Mouse (Mus musculus) large intestine, adult 2 months (tissue): ENCODE measurements around the gene Kif20b. TPM values are rescaled to one million over a fixed set of nuclear protein-coding genes. Genes with fewer than 3 reads are reported as not detected.

ENCODE experiments used
- DNase-seq: peaks from one replicate; pipeline ENCODE4 v3.0.0-alpha.2; 2012; ENCODE audit warnings: low read depth, low spot score
- WGBS: fragments of 180-500 bp; shearing (Covaris S2); methylation state at CpG from one replicate; pipeline ENCODE4 v1.1.7; 2018; 5-methylcytosine and 5-hydroxymethylcytosine counted together
- polyA plus RNA-seq: library from polyadenylated mRNA; depleted of rRNA; stranded (reverse); fragments of >200 nt; gene quantifications from 2 replicates; pipeline ENCODE4 v1.2.3, GENCODE M21; 2012; rRNA removed

Gene Kif20b
- polyA plus RNA-seq, result 0.50 and 1.1 TPM in 2 replicates

DNA sequence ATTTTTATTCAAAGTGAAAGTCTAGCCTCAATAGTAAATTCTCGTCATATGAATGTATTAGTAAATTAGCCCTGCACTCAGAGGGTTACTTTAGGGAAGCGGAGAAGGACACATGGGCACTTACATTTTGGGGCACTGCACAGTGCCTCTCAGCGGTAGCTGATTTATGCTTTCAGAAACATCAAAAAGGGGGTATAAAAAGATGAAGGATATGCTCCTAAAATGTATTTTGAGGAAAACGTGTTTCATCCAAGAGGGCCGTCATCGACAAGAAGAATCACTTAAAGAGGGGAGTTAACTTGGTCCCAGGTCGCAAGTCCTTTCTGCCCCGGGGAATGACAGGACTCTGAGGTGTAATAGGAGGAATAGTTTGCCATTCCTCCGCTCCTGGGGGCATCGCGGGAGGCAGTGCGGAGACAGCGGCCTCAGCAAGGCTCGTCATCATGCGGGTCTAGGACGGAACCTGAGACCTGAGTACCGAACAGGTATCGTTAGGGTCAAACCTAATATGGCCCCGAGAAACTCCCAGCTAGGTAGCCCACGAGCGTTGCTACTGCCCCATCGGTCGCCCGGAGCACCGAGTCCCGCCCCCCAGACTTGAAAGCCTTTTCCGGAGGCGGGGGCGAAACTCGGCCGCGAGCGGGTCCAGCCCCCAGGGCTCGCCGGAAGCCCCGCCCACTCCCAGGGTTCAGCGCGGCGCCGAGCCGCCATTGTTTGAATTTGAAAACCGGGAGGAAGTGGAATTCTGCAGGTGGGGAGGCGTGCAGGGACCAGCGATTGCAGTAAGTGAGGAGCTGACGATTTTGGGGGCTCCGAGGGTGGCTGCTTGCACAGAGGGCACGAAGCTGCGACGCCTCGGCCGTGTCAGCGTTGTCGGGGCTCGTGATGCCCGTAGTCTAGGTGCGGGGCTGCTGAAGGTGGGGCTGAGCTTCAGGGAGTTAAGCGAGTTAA lies at the start of gene Kif20b:
TSS of gene Kif20b (plus strand) at position 710 of the 951 bp plus-strand sequence.
- WGBS, result under 1% methylated on average over 57 of the region's 57 CpGs
- peak; percentile 65 for DNase-seq

DNA sequence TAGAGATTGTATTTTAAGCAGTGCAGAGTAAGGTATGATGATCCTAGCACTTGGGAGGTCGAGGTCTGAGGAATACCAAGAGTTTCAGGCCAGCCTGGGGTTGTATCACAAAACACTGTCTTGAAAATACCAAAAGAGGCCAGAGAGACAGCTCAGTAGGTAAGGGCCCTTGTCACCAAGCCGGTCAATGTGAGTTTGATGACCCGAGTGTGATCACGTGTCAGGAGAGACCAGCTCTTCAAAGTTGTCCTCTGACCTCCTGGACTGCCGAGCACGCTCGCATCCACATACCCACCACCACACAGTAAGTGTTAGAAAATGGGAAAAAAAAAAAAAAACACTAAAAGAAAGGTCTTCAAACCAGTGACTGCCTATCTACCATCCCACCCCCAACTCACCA lies 45.5 kb upstream of the Kif20b start:
- WGBS, result 87% methylated on average over 7 of the region's 7 CpGs
- DNase-seq, result no peak

DNA sequence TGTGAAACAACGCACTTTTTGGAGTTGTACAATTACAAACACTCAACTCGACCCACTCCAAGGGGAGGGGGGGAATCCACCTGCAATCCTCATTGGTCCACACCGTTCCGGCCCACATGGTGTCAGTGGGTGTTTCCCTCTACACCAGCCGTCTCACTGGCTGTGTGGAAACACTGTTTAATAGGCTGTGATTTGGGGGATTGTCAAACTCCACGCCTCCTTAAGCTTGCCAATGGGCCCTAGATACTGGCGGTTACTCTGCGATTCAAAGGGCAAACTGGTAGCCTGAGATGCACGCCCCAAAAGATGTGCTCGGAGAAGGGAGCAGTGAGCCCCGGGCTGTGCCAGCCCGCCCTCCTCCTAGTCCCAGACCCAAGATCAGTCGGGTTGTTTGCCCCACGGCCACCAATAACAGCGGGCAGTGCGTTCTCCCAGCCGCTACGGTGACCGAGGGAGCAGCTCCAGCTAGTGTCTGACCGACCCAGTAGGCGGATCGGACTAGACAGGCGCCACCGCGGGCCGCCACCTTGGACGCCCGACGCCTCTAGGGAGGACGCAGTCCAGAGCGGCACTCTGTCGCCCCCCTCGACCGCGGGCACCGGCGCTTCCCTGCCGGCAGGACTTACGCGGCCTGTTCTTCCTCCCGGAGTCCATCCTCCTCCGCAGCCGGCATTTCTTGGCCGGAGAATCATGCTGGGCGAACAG lies 44.1 kb upstream of the Kif20b start:
- DNase-seq, result peak; percentile 93
- under 1% methylated on average over 44 of the region's 45 CpGs for WGBS

DNA sequence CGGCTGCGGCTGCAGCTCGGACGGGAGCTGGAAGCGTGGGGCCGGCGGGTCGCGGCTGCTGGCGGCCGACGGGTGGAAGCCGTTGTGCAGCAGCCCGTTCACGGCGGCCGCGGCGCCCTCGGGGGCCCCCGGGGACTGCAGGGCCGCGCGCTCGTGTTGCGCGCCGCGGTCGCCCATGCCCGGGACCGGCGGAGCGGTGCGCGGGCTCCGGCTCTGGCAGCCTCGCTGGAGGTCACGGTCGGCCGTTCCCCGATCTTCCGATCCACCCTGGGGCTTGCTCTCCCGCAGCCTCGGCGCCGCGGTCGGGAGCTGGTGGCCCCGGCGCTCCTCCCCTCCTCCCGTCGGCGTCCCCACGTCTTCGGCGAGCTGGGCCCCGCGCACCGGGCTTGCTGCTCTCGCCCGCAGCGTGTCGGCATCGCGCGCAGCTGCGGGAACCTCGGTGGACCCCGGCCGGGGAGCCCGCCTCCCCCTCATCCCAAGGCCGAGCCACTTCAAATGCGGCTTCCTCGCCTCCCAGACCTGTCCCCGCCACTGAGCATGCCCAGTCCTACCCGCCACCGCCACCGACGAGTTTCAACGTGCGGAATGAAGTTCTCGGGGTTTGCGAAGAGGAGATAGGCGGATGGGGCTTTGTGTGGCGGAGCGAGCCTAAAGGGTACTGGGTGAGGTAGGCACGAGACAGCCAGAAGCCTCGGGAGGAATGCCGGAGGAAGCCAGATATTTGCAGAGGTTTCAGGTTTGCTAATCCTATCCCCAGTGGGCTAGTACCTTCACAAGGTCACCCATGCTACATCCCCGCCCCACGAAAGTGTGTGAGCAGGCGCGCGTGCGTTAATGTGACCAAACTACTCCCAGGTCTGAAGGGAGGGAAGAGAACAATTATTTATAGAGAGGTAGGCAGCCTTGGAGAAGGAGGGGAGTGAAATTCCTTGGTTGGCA lies 43.3 kb upstream of the Kif20b start, which contains the start of gene Pank1:
TSS of gene Pank1 (minus strand) at position 853 of the 939 bp plus-strand sequence.
- DNase-seq, result no peak
- under 1% methylated on average over 96 of the region's 96 CpGs for whole genome bisulfite sequencing

DNA sequence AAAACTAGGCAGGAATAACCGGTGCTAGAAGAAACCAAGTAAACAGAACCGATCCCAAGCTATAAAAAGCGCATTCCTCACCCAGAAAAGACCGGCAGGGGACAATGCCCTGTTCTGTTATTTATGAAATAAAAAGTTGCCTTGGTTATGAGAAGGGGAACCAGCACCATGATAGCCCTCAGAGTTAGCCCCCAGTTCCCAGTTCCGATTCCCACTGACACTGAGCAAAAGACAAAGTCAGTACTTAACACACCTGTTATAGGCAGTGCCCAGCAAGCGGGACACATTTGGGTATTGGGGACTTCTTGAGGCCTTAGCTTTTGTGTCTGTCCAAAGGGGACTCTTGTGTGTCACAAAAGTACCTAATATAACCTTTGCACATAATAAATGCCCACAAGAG lies 42.5 kb upstream of the Kif20b start:
- 14% methylated on average over 6 of the region's 6 CpGs for WGBS
- DNase-seq, result no peak

DNA sequence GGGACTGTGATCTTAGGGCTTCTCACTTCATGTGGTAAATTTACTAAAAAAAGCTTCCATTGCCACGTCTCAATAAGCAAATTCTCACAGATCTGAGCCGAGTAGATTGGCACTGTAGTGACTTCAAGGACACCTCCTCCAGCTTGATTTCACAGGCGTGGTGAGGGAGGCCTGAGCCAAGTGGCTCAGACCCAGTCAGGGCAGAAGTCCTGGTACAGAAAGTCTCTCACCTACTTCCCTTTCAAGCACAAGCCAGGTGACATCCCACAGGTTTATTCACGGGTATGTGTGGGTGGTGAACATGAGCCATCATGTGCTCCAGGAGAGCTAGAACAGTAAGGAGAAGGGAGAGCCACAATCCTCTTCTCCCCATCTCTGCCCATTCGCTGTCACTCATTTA lies 41.0 kb upstream of the Kif20b start:
- 40% methylated on average over 5 of the region's 5 CpGs for WGBS
- DNase-seq, result no peak

DNA sequence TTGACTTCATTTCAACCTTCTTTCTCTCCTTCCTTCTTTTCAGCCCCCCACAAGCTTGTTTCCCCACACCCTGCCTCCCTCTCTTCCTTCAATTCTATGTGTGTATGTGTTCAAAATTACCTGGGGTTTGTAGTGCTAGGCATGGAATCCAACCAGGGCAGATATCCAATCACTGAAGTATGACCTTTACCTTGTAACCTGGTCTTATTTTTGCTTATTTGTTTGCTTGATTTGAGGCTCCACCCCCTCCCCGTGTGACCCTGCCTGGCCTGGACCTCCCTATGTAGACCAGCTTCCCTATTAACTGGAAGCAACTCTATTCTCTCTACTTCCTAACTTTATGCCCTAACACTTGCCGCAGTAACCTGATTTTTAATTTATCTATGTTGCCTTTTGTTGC lies 39.7 kb upstream of the Kif20b start:
- WGBS, result 78% methylated on average over 2 of the region's 2 CpGs
- DNase-seq, result no peak

DNA sequence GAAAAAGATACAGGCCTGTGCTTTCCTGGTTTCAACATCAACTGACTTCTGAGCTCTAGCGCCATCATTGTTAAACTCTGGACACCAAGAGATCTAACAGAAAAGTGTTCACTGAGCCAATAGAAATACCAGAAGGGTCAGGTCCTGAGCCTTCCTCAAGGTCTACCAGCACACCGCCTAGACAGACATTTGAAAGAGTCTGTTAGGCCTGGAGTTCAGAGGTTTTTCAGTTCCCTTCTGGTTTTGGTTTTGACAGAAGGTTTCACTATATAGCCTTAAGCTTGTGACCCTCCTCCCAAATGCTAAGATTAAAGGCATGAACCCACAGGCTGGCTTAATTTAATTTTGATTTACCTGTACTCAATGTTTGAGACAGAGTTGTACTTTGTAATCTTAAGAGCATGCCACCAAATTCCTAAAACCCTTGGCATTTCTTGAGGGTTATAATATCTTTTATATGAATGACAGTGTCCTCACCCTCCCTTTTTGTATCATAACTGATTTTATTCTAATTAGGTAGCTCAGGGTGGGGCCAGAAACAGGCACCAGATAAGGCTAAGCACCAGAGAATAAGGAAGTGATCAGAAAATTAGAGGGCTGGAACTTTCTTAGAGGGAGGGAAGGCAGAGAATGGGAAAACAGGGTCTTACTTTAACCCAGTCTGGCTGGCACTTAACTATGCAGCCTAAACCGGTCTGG lies 38.5 kb upstream of the Kif20b start:
- WGBS, result 66% methylated on average over 3 of the region's 3 CpGs

DNA sequence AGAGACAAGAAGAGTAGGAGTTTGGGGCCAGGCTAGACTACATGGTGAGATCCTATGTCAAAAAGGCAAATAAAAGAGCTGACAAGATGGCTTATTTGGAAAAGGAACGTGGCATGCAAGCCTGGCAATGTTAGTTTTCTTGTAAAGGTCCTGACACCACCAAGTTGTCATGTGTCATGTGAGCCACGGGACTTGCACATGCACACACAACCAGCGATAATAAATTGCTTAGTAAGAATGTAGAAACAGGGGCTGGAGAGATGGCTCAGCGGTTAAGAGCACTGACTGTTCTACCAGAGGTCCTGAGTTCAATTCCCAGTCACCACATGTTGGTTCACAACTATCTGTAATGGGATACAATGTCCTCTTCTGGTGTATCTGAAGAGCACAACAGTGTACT lies 35.8 kb upstream of the Kif20b start:
- DNase-seq, result no peak
- 87% methylated on average over 4 of the region's 4 CpGs for WGBS

More for the DNA sequence above, 38.5 kb upstream of the Kif20b start:
- no peak for DNase-seq

DNA sequence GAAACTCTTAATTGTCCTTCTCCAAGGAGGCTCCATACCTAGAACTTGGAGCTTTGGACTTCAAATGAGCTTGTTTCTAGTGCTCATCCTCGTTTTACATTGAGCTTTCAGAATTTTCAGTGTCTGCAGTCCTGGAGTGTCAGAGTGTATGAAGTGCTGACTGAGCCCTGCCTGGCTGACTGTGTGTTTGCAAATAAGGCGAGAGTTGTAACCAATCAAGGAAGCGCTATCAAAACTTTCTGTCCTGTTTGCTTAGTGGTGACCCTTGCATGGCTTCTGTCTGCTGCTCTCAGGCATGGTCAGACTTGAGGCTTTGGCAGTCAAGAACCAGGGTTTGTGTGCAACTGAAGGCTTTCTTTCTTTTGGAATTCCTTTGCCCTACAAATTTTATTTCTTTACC lies 31.2 kb upstream of the Kif20b start:
- no peak for DNase-seq
- 39% methylated on average over 3 of the region's 3 CpGs for WGBS

DNA sequence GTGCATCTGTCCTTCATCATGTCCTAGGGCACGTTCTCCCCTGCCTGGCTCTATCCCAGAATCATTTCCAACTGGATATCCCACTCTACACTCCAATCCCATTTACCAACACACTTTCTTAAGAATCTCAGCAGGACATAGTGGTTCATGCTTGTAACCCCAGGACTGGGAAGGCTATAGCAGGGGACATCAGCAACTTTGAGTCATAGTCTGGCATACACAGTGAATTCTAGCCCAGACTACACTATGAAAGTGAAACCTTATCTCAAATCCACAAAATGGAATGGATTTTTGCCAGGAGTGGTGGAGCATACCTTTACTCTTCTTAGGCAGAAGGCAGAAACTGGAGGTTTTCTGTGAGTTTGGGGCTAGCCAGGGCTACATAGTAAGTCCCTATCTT lies 30.6 kb upstream of the Kif20b start:
- DNase-seq, result no peak
- WGBS, result 84% methylated on average over 1 of the region's 1 CpGs

DNA sequence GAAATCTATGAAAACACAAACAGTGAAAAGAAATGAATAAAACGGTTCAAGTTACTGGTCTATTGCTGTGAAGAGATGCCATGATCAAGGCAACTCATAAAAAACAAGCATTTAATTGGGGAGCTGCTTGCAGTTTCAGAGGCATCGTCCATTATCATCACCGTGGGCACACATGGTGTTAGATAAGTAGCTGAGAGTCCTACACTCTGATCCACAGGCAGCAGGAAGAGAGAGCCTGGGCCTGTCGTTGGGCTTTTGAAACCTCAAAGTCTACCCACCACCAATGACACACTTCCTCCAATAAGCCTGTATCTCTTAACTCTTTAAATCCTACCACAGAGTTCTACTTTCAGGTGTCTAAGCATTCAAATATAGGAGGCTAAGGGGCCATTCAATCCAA lies 27.1 kb upstream of the Kif20b start:
- no peak for DNase-seq
- 76% methylated on average over 4 of the region's 4 CpGs for WGBS

DNA sequence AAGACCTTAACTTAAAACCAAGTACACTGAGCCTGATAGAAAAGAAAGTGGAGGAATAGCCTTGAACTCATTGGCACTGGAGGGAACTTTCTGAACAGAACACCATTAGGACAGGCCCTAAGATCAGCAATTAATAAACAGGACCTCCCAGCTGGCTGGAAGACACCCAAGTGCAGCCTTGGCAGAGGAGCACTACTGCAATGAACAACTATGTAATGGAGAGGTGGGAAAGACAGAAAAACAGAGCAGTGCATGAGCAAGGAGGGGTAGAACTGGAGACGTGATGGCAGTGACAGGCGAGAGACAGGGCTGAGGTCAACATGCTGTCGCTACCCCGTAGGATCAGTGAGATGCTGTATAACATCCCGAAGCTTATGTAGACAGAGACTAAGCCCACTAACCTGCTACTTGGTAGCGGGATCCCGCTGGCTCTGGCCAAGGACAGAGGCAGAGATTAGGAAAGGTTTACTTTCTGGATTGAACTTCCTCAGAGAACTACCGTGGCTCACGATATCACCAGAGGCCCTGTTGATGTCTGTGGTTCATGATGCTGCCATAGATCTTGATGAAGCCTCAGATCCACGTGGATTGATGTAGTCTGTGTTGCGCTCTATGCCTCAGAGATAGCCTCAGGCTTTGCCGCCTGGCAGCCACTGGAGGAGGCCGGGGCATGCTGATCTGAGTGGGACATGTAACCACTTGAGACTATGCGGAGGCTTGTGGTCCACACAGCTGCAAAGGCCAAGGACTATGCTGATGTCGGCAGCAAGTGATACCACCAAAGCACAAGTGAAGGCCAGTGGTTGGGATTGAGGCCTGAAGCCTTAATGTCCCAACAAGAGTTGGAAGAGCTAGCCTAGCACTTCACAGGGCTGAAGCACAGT lies 24.8 kb upstream of the Kif20b start:
- WGBS, result 89% methylated on average over 15 of the region's 15 CpGs
- no peak for DNase-seq

DNA sequence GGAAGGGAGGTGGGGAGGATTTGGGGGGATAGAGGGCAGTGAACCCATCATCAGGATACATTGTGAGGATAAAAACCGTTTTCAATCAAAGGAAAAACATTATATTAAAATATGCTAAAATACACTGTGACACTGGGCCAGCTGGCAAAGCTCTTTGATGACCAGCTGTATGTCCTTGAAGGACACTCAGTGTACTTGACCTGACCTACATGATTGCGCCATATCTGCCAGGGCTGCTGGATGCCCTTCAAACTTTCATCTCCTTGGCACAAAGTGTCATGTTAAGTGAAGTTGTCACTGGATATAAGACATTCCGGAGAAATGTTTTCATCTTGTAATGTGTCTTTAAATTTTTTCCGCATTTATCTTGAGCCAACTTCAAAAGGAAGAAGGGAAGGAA lies 23.2 kb upstream of the Kif20b start:
- WGBS, result 78% methylated on average over 4 of the region's 4 CpGs
- no peak for DNase-seq

DNA sequence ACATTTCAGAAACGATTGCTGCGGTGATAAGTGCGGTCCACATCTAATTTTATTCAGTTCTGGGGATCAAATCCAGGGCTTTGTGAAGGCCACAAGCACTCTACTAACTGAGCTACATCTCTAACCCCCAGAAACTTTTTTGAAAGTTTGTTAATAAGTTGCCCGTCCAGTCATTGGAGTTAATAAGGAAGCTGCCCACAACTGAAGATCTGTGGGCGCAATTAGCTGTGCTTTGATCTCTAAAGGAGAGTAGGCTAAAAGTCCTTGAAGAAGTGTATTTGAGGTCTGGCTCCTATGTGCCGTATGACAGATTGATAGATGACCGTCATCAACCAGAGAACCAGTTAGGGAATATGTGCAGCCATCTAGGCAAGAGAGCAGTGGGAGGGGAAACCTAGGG lies 20.9 kb upstream of the Kif20b start:
- DNase-seq, result no peak
- WGBS, result 84% methylated on average over 7 of the region's 7 CpGs

DNA sequence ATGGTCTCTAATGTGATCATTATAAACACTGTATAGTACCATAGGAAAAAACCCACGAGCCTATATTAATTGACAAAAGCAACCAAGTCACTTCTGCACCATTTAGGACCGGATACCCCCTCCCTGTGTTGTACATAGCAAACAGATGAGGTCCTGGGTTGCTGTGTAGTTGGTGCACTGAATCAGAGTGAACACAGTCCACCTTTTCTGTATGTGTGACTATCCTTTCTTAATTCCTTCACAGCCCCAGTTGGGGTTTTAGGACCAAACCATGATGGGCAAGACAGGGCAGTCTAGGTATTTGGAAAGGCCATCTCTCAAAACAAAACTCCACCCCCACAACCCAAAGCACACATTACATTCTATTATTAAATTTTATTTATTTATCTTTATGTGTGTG lies 20.4 kb upstream of the Kif20b start:
- DNase-seq, result no peak
- 86% methylated on average over 2 of the region's 2 CpGs for WGBS

DNA sequence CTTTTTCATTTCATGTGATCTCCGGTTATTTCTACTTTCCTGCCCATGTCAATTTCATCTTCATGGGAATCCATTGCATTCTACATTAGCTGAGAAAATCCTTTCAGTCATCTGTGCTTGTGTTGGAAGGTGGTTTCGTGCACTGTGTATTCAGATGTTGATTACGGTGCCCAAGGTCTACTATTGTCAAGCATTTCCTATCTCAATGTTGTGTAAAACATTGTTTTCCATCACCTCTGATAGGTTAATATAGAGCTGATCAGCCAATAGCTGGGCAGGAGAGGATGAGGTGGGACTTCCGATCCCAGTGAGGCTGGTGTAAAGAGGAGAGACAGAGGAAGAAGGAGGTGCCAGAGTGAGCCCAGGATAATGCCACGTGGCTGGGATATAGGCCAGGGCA lies 18.1 kb upstream of the Kif20b start:
- 86% methylated on average over 5 of the region's 5 CpGs for WGBS
- no peak for DNase-seq

DNA sequence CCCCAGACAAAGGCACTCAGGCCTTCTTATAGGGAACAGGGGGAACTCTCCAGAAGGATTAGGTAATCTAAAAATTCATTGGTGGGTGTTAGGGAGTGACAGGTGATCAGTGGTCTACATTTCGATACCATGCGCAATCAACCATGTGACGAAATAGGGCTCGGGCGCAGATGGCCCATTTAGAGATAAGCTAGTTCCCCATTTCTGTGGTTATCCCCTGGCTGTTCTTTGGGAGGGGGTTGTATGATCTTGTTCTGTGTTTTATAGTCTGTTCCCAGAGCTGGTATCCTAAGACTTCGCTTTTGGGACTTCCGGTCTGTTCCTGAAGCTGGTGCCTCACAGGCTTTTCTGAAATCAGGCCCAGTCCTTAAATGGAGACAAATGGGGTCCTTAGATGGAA lies 16.7 kb upstream of the Kif20b start:
- no peak for DNase-seq
- 84% methylated on average over 7 of the region's 7 CpGs for WGBS
